Mouse (Mus musculus): Measurements from ENCODE around the gene Naa38. TPM values are rescaled to one million over a fixed set of nuclear protein-coding genes. Genes with fewer than 3 reads are reported as not detected.

Gene Naa38
- total and polyA plus RNA-seq, 3 experiments: 124 to 193 (median 157) TPM

- DNase-seq: no peak
Observed at GRCm38 (mm10) chr11:69414421-69415326, 19.4 kb downstream of the Naa38 start.

- DNase-seq: peak; percentile 81
Observed at GRCm38 (mm10) chr11:69415327-69415667, 20.0 kb downstream of the Naa38 start.

- peak; percentile 74 for DNase-seq
Observed at GRCm38 (mm10) chr11:69415668-69416451, 20.6 kb downstream of the Naa38 start.

- DNase-seq: no peak
Observed at GRCm38 (mm10) chr11:69416509-69416908, 21.2 kb downstream of the Naa38 start.

- no peak for DNase-seq
Observed at GRCm38 (mm10) chr11:69416921-69417448, 21.7 kb downstream of the Naa38 start.

GRCm38 (mm10) chr11:69417449-69418384 is 22.4 kb downstream of the Naa38 start:
- peak; percentile 97 for DNase-seq

- peak; percentile 97 for DNase-seq
Observed at GRCm38 (mm10) chr11:69418481-69419442, 23.5 kb downstream of the Naa38 start.

- DNase-seq: peak; percentile 52
Observed at GRCm38 (mm10) chr11:69419443-69419812, 24.1 kb downstream of the Naa38 start.

GRCm38 (mm10) chr11:69419813-69420553 is 24.7 kb downstream of the Naa38 start:
- peak; percentile 75 for DNase-seq

GRCm38 (mm10) chr11:69420554-69421000 is 25.3 kb downstream of the Naa38 start:
- DNase-seq: no peak

- no peak for DNase-seq
Observed at GRCm38 (mm10) chr11:69421131-69421977, 26.1 kb downstream of the Naa38 start.

- no peak for DNase-seq
Observed at GRCm38 (mm10) chr11:69422842-69423241, 27.6 kb downstream of the Naa38 start.

- DNase-seq: no peak
Observed at GRCm38 (mm10) chr11:69423885-69424284, 28.6 kb downstream of the Naa38 start.

- DNase-seq: no peak
Observed at GRCm38 (mm10) chr11:69426246-69426645, 31.0 kb downstream of the Naa38 start.

GRCm38 (mm10) chr11:69428751-69429150 is 33.5 kb downstream of the Naa38 start:
- DNase-seq: peak; percentile 49

GRCm38 (mm10) chr11:69429313-69429712 is 34.0 kb downstream of the Naa38 start:
- DNase-seq: no peak

- no peak for DNase-seq
Observed at GRCm38 (mm10) chr11:69430631-69431030, 35.3 kb downstream of the Naa38 start.

GRCm38 (mm10) chr11:69431829-69432639 is 36.7 kb downstream of the Naa38 start:
- peak; percentile 73 for DNase-seq

Data from adrenal gland, adult 2 months (tissue).